Mouse (Mus musculus) liver, adult 2 months (tissue): ENCODE measurements around the gene Ciita.

ENCODE experiments used
- CTCF ChIP-seq: fragments of 200-500 bp; IDR thresholded peaks from 2 replicates; pipeline ENCODE4 v1.5.1; 2011; ENCODE audit warnings: low read depth, low read length, control low read depth
- POLR2A ChIP-seq: fragments of 200-500 bp; IDR thresholded peaks from 2 replicates; pipeline ENCODE4 v1.6.1; 2011; ENCODE audit warnings: low read length, control low read depth; ENCODE audit not compliant: insufficient read depth; ENCODE audit errors: extremely low read depth

GRCm38 (mm10) chr16:10468201-10468600, 11.7 kb upstream of the Ciita start:
- TF ChIP-seq CTCF, result no peak
- TF ChIP-seq POLR2A, result no peak
